Mouse (Mus musculus): Measurements from ENCODE around the gene Fam78a. TPM values are rescaled to one million over a fixed set of nuclear protein-coding genes. Genes with fewer than 3 reads are reported as not detected.
A peak's percentile ranks its signal among the peaks of the same experiment; 100 is the strongest.

Fam78a gene
- total RNA-seq, 1 experiment: 4.1 TPM

- in situ Hi-C loops (cut with MboI; ENCODE audit: low sequenced_read_pairs in 2 of 2, unreplicated experiment in 2 of 2): no loop called here
- no peak overlapping the region for H3K4me3 ChIP-seq (ENCODE audit: insufficient read depth in 1 of 2, low read depth in 1 of 2, low read length in 2 of 2, poor library complexity in 1 of 2, severe bottlenecking in 1 of 2)
- no peak for DNase-seq (ENCODE audit: low read depth, low spot score)
Observed at GRCm38 (mm10) chr2:32085231-32085630, 574 bp upstream of the Fam78a start.

GRCm38 (mm10) chr2:32084872-32085199, 179 bp upstream of the Fam78a start:
- H3K4me3 ChIP-seq (ENCODE audit: insufficient read depth in 1 of 2, low read depth in 1 of 2, low read length in 2 of 2, poor library complexity in 1 of 2, severe bottlenecking in 1 of 2): peak overlapping the region; percentile 75 to 77
- H3K9ac ChIP-seq (ENCODE audit: insufficient read depth, low read depth, low read length, poor library complexity, severe bottlenecking): no peak overlapping the region
- peaks cover 2 to 9% of the 10 kb centered on the region in 2 experiments; a peak in 1 of 4 replicates for H3K4me1 ChIP-seq (ENCODE audit: control insufficient read depth in 2 of 2, insufficient read depth in 2 of 2, low read length in 2 of 2, poor library complexity in 1 of 2)
- H3K27ac ChIP-seq (ENCODE audit: insufficient read depth, low read depth, low read length, poor library complexity, severe bottlenecking): no peak overlapping the region
- H3K9me3 ChIP-seq (ENCODE audit: control insufficient read depth, insufficient read depth, low read depth, low read length): no peaks in the 10 kb centered on the region
- no peak for DNase-seq (ENCODE audit: low read depth, low spot score)
- in situ Hi-C loops (cut with MboI; ENCODE audit: low sequenced_read_pairs in 2 of 2, unreplicated experiment in 2 of 2): no loop called here
- TF ChIP-seq HCFC1 (IDR thresholded peaks at IDR 0.05; ENCODE audit: borderline replicate concordance, insufficient read depth, low read length) (peak; percentile 86), ZC3H11A (IDR thresholded peaks at IDR 0.05; ENCODE audit: borderline replicate concordance, low read depth, low read length) (no peak), MAFK (IDR thresholded peaks at IDR 0.05; ENCODE audit: insufficient read depth, low read depth, low read length) (no peak), ZNF384 (IDR thresholded peaks at IDR 0.05; ENCODE audit: low read depth, low read length) (no peak), CHD2 (IDR thresholded peaks at IDR 0.05; ENCODE audit: low read depth, low read length) (no peak)
- H3K36me3 ChIP-seq (ENCODE audit: control insufficient read depth, insufficient read depth, low read length, poor library complexity, severe bottlenecking): no peaks in the 10 kb centered on the region

More at GRCm38 (mm10) chr2:32085231-32085630, 574 bp upstream of the Fam78a start:
- Histone ChIP-seq H3K36me3 (ENCODE audit: control insufficient read depth, insufficient read depth, low read length, poor library complexity, severe bottlenecking) (no peaks in the 10 kb centered on the region), H3K9ac (ENCODE audit: insufficient read depth, low read depth, low read length, poor library complexity, severe bottlenecking) (no peak overlapping the region), H3K9me3 (ENCODE audit: control insufficient read depth, insufficient read depth, low read depth, low read length) (no peaks in the 10 kb centered on the region), H3K4me1 (ENCODE audit: control insufficient read depth in 2 of 2, insufficient read depth in 2 of 2, low read length in 2 of 2, poor library complexity in 1 of 2) (peaks cover 2 to 9% of the 10 kb centered on the region in 2 experiments; a peak in 1 of 4 replicates), H3K27ac (ENCODE audit: insufficient read depth, low read depth, low read length, poor library complexity, severe bottlenecking) (no peak overlapping the region)
- TF ChIP-seq ZNF384 (IDR thresholded peaks at IDR 0.05; ENCODE audit: low read depth, low read length) (no peak), CHD2 (IDR thresholded peaks at IDR 0.05; ENCODE audit: low read depth, low read length) (no peak), ZC3H11A (IDR thresholded peaks at IDR 0.05; ENCODE audit: borderline replicate concordance, low read depth, low read length) (no peak), MAFK (IDR thresholded peaks at IDR 0.05; ENCODE audit: insufficient read depth, low read depth, low read length) (no peak), HCFC1 (IDR thresholded peaks at IDR 0.05; ENCODE audit: borderline replicate concordance, insufficient read depth, low read length) (no peak)

- H3K27ac ChIP-seq (ENCODE audit: insufficient read depth, low read depth, low read length, poor library complexity, severe bottlenecking): no peak overlapping the region
Observed at GRCm38 (mm10) chr2:32083159-32084011, 1.3 kb downstream of the Fam78a start.

GRCm38 (mm10) chr2:32082229-32082628, 2.4 kb downstream of the Fam78a start:
- no peak for TF ChIP-seq MAFK (IDR thresholded peaks at IDR 0.05; ENCODE audit: insufficient read depth, low read depth, low read length)
- no peak for TF ChIP-seq ZC3H11A (IDR thresholded peaks at IDR 0.05; ENCODE audit: borderline replicate concordance, low read depth, low read length)
- TF ChIP-seq HCFC1 (IDR thresholded peaks at IDR 0.05; ENCODE audit: borderline replicate concordance, insufficient read depth, low read length): no peak
- TF ChIP-seq ZNF384 (IDR thresholded peaks at IDR 0.05; ENCODE audit: low read depth, low read length): no peak
- peak overlapping the region; percentile 34; the same call in 1 of the 2 replicates for H3K9ac ChIP-seq (ENCODE audit: insufficient read depth, low read depth, low read length, poor library complexity, severe bottlenecking)
- in situ Hi-C loops (cut with MboI; ENCODE audit: low sequenced_read_pairs in 2 of 2, unreplicated experiment in 2 of 2): no loop called here

More at GRCm38 (mm10) chr2:32083159-32084011, 1.3 kb downstream of the Fam78a start:
- H3K4me3 ChIP-seq (ENCODE audit: insufficient read depth in 1 of 2, low read depth in 1 of 2, low read length in 2 of 2, poor library complexity in 1 of 2, severe bottlenecking in 1 of 2): peak overlapping the region; percentile 75 to 77
- H3K9ac ChIP-seq (ENCODE audit: insufficient read depth, low read depth, low read length, poor library complexity, severe bottlenecking): peak overlapping the region; percentile 44
- no peaks in the 10 kb centered on the region for H3K9me3 ChIP-seq (ENCODE audit: control insufficient read depth, insufficient read depth, low read depth, low read length)
- DNase-seq (ENCODE audit: low read depth, low spot score): no peak
- in situ Hi-C loops (cut with MboI; ENCODE audit: low sequenced_read_pairs in 2 of 2, unreplicated experiment in 2 of 2): no loop called here
- TF ChIP-seq CHD2 (IDR thresholded peaks at IDR 0.05; ENCODE audit: low read depth, low read length) (no peak), HCFC1 (IDR thresholded peaks at IDR 0.05; ENCODE audit: borderline replicate concordance, insufficient read depth, low read length) (no peak; the same call in 1 of the 2 replicates), MAFK (IDR thresholded peaks at IDR 0.05; ENCODE audit: insufficient read depth, low read depth, low read length) (no peak), ZNF384 (IDR thresholded peaks at IDR 0.05; ENCODE audit: low read depth, low read length) (no peak), ZC3H11A (IDR thresholded peaks at IDR 0.05; ENCODE audit: borderline replicate concordance, low read depth, low read length) (no peak)
- H3K4me1 ChIP-seq (ENCODE audit: control insufficient read depth in 2 of 2, insufficient read depth in 2 of 2, low read length in 2 of 2, poor library complexity in 1 of 2): peaks cover 2 to 14% of the 10 kb centered on the region in 2 experiments; a peak in 3 of 4 replicates
- H3K36me3 ChIP-seq (ENCODE audit: control insufficient read depth, insufficient read depth, low read length, poor library complexity, severe bottlenecking): no peaks in the 10 kb centered on the region

More at GRCm38 (mm10) chr2:32082229-32082628, 2.4 kb downstream of the Fam78a start:
- Histone ChIP-seq H3K4me3 (ENCODE audit: insufficient read depth in 1 of 2, low read depth in 1 of 2, low read length in 2 of 2, poor library complexity in 1 of 2, severe bottlenecking in 1 of 2) (peak overlapping the region; percentile 75 to 77; a peak in 3 of 4 replicates), H3K9me3 (ENCODE audit: control insufficient read depth, insufficient read depth, low read depth, low read length) (no peaks in the 10 kb centered on the region), H3K36me3 (ENCODE audit: control insufficient read depth, insufficient read depth, low read length, poor library complexity, severe bottlenecking) (no peaks in the 10 kb centered on the region), H3K27ac (ENCODE audit: insufficient read depth, low read depth, low read length, poor library complexity, severe bottlenecking) (no peak overlapping the region), H3K4me1 (ENCODE audit: control insufficient read depth in 2 of 2, insufficient read depth in 2 of 2, low read length in 2 of 2, poor library complexity in 1 of 2) (peaks cover 5 to 10% of the 10 kb centered on the region in 2 experiments; a peak in 3 of 4 replicates)
- DNase-seq (ENCODE audit: low read depth, low spot score): no peak

Data from ES-E14 (cell line).